Mouse (Mus musculus) liver, postnatal 0 days (tissue): ENCODE measurements around the gene Itpripl2. TPM values are rescaled to one million over a fixed set of nuclear protein-coding genes. Genes with fewer than 3 reads are reported as not detected.

Experiments
- ATAC-seq: fragments of 200-750 bp; cut with Nextera tagmentation; 2 replicates; pipeline ENCODE4 v1.8.0; 2017; ENCODE audit warnings: mild to moderate bottlenecking, moderate library complexity
- DNase-seq: peaks from one replicate; pipeline ENCODE4 v3.0.0-alpha.2; 2016
- H3K27ac ChIP-seq: fragments of 300-500 bp; sonication (generic); 2 replicates; pipeline ENCODE4 v1.5.1; 2014; ENCODE audit warnings: antibody characterized with exemption, moderate library complexity, mild to moderate bottlenecking, low read depth
- H3K27me3 ChIP-seq: fragments of 300-500 bp; sonication (generic); 2 replicates; pipeline ENCODE4 v1.6.1; 2014; ENCODE audit warnings: low read length, control low read depth, mixed read lengths; ENCODE audit not compliant: insufficient read depth
- H3K36me3 ChIP-seq: fragments of 300-500 bp; sonication (generic); replicated peaks from 2 replicates; pipeline ENCODE4 v1.6.1; 2014; ENCODE audit warnings: mild to moderate bottlenecking, control low read depth, low read length, moderate library complexity, mixed read lengths; ENCODE audit not compliant: insufficient read depth
- H3K4me1 ChIP-seq: fragments of 300-500 bp; sonication (generic); 2 replicates; pipeline ENCODE4 v1.6.1; 2014; ENCODE audit warnings: antibody characterized with exemption, mild to moderate bottlenecking, control low read depth; ENCODE audit not compliant: insufficient read depth
- H3K4me2 ChIP-seq: fragments of 300-500 bp; sonication (generic); 2 replicates; pipeline ENCODE4 v1.6.1; 2014; ENCODE audit warnings: low read depth, mild to moderate bottlenecking, low read length, moderate library complexity, mixed read lengths
- H3K4me3 ChIP-seq: fragments of 300-500 bp; sonication (generic); 2 replicates; pipeline ENCODE4 v1.5.1; 2014; ENCODE audit warnings: low read depth, low read length
- H3K9ac ChIP-seq: fragments of 300-500 bp; sonication (generic); replicated peaks from 2 replicates; pipeline ENCODE4 v1.6.1; 2014; ENCODE audit warnings: mild to moderate bottlenecking, moderate library complexity
- H3K9me3 ChIP-seq: fragments of 300-500 bp; sonication (generic); 2 replicates; pipeline ENCODE4 v1.6.1; 2016; ENCODE audit warnings: mild to moderate bottlenecking, control low read depth, low read length, mixed read lengths
- CTCF ChIP-seq: sonication (generic); IDR thresholded peaks from 2 replicates; pipeline ENCODE4 v1.5.1; 2016; ENCODE audit warnings: antibody characterized with exemption, low read depth
- EP300 ChIP-seq: IDR thresholded peaks from 2 replicates; pipeline ENCODE4 v1.6.1; 2016; ENCODE audit warnings: antibody characterized with exemption, low read depth, mild to moderate bottlenecking
- WGBS: fragments of 180-500 bp; shearing (Covaris S2); extraction: QIAGEN DNeasy Blood & Tissue Kit; methylation state at CpG from one replicate; pipeline ENCODE4 v1.1.7; 2014; ENCODE audit not compliant: insufficient replicate concordance; 5-methylcytosine and 5-hydroxymethylcytosine counted together
- polyA plus RNA-seq: library from polyadenylated mRNA; unstranded; fragments of >200 nt; fragmentation: Nextera tagmentation; extraction: Ambion mirVana; gene quantifications from 2 replicates; pipeline ENCODE4 v1.2.1, GENCODE M21; 2015

Itpripl2 gene
- polyA plus RNA-seq, 1 experiment from 2014 or later: 1.3 TPM

DNA sequence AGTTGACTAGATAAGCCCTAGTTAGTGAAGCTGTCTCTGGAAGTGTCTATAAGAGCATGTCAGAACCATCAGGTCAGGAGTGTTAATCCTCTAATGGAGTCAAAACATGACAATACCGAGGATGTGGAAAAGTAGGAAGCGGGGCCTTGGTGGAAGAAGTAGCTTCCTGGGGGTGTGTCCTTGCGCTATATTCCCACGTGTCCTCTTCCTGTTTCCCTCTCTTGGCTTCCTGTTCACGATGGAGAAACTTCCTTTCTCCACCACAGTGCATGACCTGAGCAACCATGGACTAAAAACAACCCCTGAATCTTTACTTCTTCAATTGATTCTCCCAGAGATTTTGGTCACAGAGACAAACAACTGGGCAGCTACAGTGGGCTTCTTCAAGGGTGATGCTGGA lies 30.3 kb upstream of the Itpripl2 start:
- Histone ChIP-seq H3K36me3 (peaks cover 10% of the 10 kb centered on the region; the same call in 1 of the 2 replicates), H3K4me3 (no peak overlapping the region), H3K4me2 (no peak overlapping the region), H3K9ac (no peak overlapping the region), H3K27me3 (no peaks in the 10 kb centered on the region), H3K27ac (no peak overlapping the region), H3K9me3 (no peaks in the 10 kb centered on the region), H3K4me1 (no peaks in the 10 kb centered on the region)
- 49% methylated on average over 5 of the region's 5 CpGs for WGBS
- DNase-seq: no peak
- no peak for TF ChIP-seq CTCF
- ATAC-seq: peak; percentile 40; the same call in 1 of the 2 replicates

DNA sequence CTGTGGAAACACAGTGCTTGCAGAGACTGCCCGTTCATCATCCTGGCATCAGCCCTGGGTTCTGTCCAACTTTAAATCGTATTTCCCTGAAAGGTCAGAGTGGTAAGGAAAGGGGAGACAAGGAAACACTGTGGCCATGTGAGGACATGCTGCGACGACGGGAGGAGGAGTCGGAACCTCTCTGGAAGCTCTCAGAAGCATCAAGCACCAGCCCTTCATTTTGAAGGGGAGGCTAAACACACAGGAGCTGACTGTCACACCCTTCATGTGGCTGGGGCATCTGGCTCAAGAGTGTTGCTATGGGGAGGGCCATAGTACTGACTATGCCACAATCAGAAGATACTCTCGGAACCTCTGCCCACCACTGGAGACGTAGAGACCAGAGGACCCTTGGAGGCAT lies 27.9 kb upstream of the Itpripl2 start:
- Histone ChIP-seq H3K4me3 (no peak overlapping the region), H3K9me3 (no peaks in the 10 kb centered on the region), H3K36me3 (peaks cover 6% of the 10 kb centered on the region; the same call in 1 of the 2 replicates), H3K9ac (no peak overlapping the region), H3K27me3 (no peaks in the 10 kb centered on the region), H3K4me2 (no peak overlapping the region), H3K4me1 (no peaks in the 10 kb centered on the region), H3K27ac (no peak overlapping the region)
- no peak for DNase-seq
- no peak for ATAC-seq
- no peak for TF ChIP-seq CTCF
- no peak for TF ChIP-seq EP300
- 68% methylated on average over 8 of the region's 8 CpGs for WGBS

DNA sequence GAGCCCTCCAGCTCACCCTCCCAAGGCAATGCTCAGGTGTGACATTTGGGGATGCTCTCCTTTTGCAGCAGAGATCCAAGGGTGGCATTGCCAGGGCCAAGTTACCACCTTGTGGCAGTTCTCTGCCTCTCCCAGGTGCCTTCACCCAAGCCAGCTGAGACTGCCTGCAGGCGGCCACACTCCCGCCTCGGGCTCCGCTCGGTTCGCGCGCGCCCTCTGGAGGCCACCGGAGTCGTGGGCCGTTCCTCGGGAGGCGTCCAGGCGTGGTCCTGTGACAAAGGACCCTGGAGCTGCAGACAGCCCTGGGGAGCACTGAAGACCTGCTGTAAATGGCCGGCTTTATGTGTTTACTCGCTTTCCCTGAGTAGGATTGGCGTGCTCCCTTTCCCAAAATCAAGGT lies 26.9 kb upstream of the Itpripl2 start:
- WGBS: 2% methylated on average over 18 of the region's 18 CpGs
- Histone ChIP-seq H3K27ac (no peak overlapping the region), H3K4me1 (no peaks in the 10 kb centered on the region), H3K4me3 (no peak overlapping the region), H3K27me3 (no peaks in the 10 kb centered on the region), H3K9ac (no peak overlapping the region), H3K4me2 (no peak overlapping the region), H3K9me3 (no peaks in the 10 kb centered on the region), H3K36me3 (no peaks in the 10 kb centered on the region)
- ATAC-seq: peak; percentile 71
- TF ChIP-seq EP300 (no peak), CTCF (peak; percentile 98)
- peak; percentile 85 for DNase-seq

DNA sequence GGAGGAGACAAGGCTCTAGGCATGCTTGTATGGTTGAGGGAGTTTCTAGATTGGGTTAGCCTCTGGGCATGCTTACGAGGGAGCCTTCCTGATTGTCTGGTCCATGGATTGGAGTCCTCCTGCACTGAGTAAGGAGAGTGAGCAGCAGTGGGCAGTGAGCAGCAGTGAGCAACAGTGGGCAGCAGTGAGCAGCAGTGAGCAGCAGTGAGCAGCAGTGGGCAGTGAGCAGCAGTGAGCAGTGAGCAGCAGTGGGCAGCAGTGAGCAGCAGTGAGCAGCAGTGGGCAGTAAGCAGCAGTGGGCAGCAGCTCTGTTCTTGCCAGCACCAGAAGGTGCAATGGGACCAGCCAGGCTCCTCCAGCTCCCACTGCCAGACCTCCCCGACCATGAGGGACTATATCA lies 26.0 kb upstream of the Itpripl2 start:
- Histone ChIP-seq H3K4me3 (no peak overlapping the region), H3K4me2 (no peak overlapping the region), H3K27ac (no peak overlapping the region), H3K27me3 (no peaks in the 10 kb centered on the region), H3K9me3 (no peaks in the 10 kb centered on the region), H3K9ac (no peak overlapping the region), H3K4me1 (no peaks in the 10 kb centered on the region), H3K36me3 (no peaks in the 10 kb centered on the region)
- TF ChIP-seq EP300 (no peak), CTCF (peak; percentile 80)
- ATAC-seq (no peak), DNase-seq (peak; percentile 49)
- 47% methylated on average over 2 of the region's 2 CpGs for WGBS

DNA sequence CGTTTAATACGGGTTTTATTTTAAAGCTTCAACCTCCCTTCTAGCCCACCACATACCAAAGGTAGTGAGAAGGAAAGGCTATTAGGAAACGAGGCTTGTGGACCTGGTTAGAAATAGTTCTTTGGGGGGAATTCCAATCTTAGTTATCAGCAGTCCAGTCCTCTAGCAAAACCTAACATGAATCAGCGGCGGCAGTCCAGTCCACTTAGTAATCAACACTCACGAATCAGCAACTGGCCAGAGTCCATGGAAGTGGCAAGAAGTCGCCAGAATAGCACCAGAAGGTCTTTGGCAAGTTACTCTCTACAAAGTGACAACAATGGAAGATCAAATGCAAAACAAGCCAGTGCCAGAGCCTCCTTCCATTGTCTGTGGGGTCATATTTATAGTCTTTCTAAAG lies 16.8 kb upstream of the Itpripl2 start:
- Histone ChIP-seq H3K4me1 (no peaks in the 10 kb centered on the region), H3K36me3 (no peaks in the 10 kb centered on the region), H3K4me2 (no peak overlapping the region), H3K27ac (no peak overlapping the region), H3K9me3 (no peaks in the 10 kb centered on the region), H3K27me3 (no peaks in the 10 kb centered on the region), H3K9ac (no peak overlapping the region), H3K4me3 (no peak overlapping the region)
- ATAC-seq (no peak), DNase-seq (no peak)
- TF ChIP-seq EP300 (no peak), CTCF (no peak)
- WGBS: 63% methylated on average over 7 of the region's 7 CpGs

GRCm38 (mm10) chr7:118503844-118504243 lies 12.1 kb upstream of the Itpripl2 start:
- ATAC-seq (no peak), DNase-seq (no peak)
- H3K36me3 ChIP-seq: no peaks in the 10 kb centered on the region
- no peaks in the 10 kb centered on the region for H3K27me3 ChIP-seq
- H3K4me3 ChIP-seq: no peak overlapping the region
- H3K27ac ChIP-seq: no peak overlapping the region
- no peak overlapping the region for H3K4me2 ChIP-seq
- H3K9me3 ChIP-seq: no peaks in the 10 kb centered on the region
- no peaks in the 10 kb centered on the region for H3K4me1 ChIP-seq
- no peak for TF ChIP-seq EP300
- TF ChIP-seq CTCF: no peak
- 67% methylated on average over 4 of the region's 4 CpGs for WGBS
- no peak overlapping the region for H3K9ac ChIP-seq

DNA sequence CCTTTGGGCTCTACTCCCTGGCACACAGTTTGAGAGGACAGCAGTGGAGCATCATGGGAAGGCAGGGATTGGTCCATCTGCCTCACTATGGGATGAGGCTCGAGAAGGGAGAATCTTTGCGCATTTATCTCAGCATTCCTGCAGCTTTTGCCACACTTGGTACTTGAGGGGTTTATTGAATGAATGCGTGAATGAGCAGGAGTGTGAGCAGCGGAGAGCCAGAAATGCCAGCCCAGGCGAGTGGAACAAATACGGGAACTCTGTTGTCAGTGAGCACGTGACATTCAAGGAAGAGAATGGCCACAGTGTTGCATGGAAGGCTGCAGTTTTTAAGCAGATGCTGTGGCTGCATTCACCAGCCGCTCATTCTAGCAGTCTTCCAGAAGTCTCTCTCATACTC lies 10.6 kb upstream of the Itpripl2 start:
- no peak for ATAC-seq

More for the DNA sequence above, 10.6 kb upstream of the Itpripl2 start:
- no peaks in the 10 kb centered on the region for H3K4me1 ChIP-seq
- TF ChIP-seq EP300: no peak
- no peak for TF ChIP-seq CTCF
- H3K36me3 ChIP-seq: no peaks in the 10 kb centered on the region
- no peak overlapping the region for H3K4me2 ChIP-seq
- H3K9ac ChIP-seq: no peak overlapping the region
- H3K27ac ChIP-seq: no peak overlapping the region
- no peak for DNase-seq
- WGBS: 78% methylated on average over 8 of the region's 8 CpGs
- H3K4me3 ChIP-seq: no peak overlapping the region
- no peaks in the 10 kb centered on the region for H3K9me3 ChIP-seq
- H3K27me3 ChIP-seq: no peaks in the 10 kb centered on the region
